In the genomic region with DNA sequence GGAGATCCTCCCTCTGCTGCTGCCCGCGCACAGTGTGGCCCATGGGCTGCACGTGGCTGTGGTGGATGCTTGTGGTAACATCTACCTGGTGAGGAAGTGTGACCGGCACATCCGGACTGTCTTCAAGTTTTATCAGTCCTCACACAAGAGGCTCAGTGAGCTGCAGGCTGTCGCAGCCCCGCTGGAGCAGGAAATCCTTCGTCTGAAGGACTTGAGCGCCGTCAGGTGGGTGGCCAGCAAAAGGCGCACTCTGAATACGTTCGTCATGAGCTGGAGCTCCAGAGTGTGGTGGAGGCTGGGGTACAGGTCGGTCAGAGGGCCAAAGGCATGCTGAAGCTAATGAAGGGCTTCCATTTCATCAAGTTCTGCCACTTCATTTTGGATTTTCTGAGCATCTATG, we compare ENCODE assay signal across 19 mouse cellular contexts. TPM values are rescaled to one million over a fixed set of nuclear protein-coding genes. Genes with fewer than 3 reads are reported as not detected.
DNase-seq lines count a peak whose midpoint lies in the region; ATAC-seq and TF ChIP-seq lines count a peak whose summit lies in the region.
"Had no signal": no experiment of that assay in that cellular context is flagged by ENCODE, and none has a peak within 500 bp of the region (broad histone marks: within the 10 kb centered on the region; RNA-seq: fewer than 3 reads in every experiment).

No protein-coding gene starts in this region.

- no peak for TF ChIP-seq POLR2A in bone marrow, adult 2 months (IDR thresholded peaks at IDR 0.05; ENCODE audit: borderline replicate concordance, control insufficient read depth, low read depth, low read length)

- TF ChIP-seq CTCF in bone marrow, adult 2 months (IDR thresholded peaks at IDR 0.05; ENCODE audit: control insufficient read depth, insufficient read depth, low read length): peak; percentile 9; the same call in 1 of the 2 replicates

- H3K4me3 ChIP-seq in hindbrain, embryonic 13.5 days: no peak overlapping the region
- H3K4me3 ChIP-seq in hindbrain, embryonic 14.5 days (replicated peaks; ENCODE audit: low read length): no peak overlapping the region
- no peak overlapping the region for H3K4me3 ChIP-seq in bone marrow, adult 2 months (replicated peaks; ENCODE audit: control insufficient read depth, low read depth, low read length)
- H3K4me3 ChIP-seq: forebrain, embryonic 10.5 days; heart, embryonic 15.5 days; limb, embryonic 10.5 days; neural tube, embryonic 12.5 days; stomach, embryonic 15.5 days had no signal

- no peak overlapping the region for H3K4me2 ChIP-seq in hindbrain, embryonic 13.5 days
- no peak overlapping the region for H3K4me2 ChIP-seq in hindbrain, embryonic 14.5 days (replicated peaks)
- H3K4me2 ChIP-seq: heart, embryonic 15.5 days; neural tube, embryonic 12.5 days; stomach, embryonic 15.5 days had no signal

- no peaks in the 10 kb centered on the region for H3K4me1 ChIP-seq in hindbrain, embryonic 13.5 days (replicated peaks)
- no peaks in the 10 kb centered on the region for H3K4me1 ChIP-seq in hindbrain, embryonic 14.5 days (replicated peaks; ENCODE audit: control insufficient read depth, insufficient read depth, low read length)
- no peaks in the 10 kb centered on the region for H3K4me1 ChIP-seq in bone marrow, adult 2 months (ENCODE audit: control insufficient read depth, insufficient read depth, low read length)
- H3K4me1 ChIP-seq: forebrain, embryonic 10.5 days; neural tube, embryonic 12.5 days; stomach, embryonic 15.5 days had no signal

- peaks cover 49% of the 10 kb centered on the region for H3K36me3 ChIP-seq in hindbrain, embryonic 13.5 days
- peaks cover 27% of the 10 kb centered on the region for H3K36me3 ChIP-seq in hindbrain, embryonic 14.5 days (replicated peaks; ENCODE audit: control insufficient read depth, insufficient read depth)

- WGBS in hindbrain, embryonic 13.5 days: 79% methylated on average over 14 of the region's 14 CpGs
- 82% methylated on average over 14 of the region's 14 CpGs for WGBS in hindbrain, embryonic 14.5 days
- WGBS in bone marrow, adult 2 months: 40% methylated on average over 14 of the region's 14 CpGs

- DNase-seq in hindbrain, embryonic 14.5 days (ENCODE audit: low spot score): no peak
- DNase-seq in retina, postnatal 1 day: peak; percentile 5
- DNase-seq in retina, embryonic 14.5 days (ENCODE audit: low spot score): no peak
- peak; percentile 34 for DNase-seq in naive thymus-derived CD4-positive, alpha-beta T cell, adult 2 months (ENCODE audit: low read depth)
- no peak for DNase-seq in cerebellum, adult 11 months
- no peak for DNase-seq in ovary, adult 18-20 months (ENCODE audit: low spot score)
- DNase-seq: B cell, adult 2 months; heart, adult 18-20 months; kidney, adult 9 months; lung, adult 18-20 months had no signal

- no peaks in the 10 kb centered on the region for H3K9me3 ChIP-seq in hindbrain, embryonic 13.5 days
- no peaks in the 10 kb centered on the region for H3K9me3 ChIP-seq in hindbrain, embryonic 14.5 days (ENCODE audit: control insufficient read depth, low read length)
- H3K9me3 ChIP-seq: forebrain, embryonic 10.5 days; heart, embryonic 15.5 days; limb, embryonic 10.5 days; neural tube, embryonic 12.5 days; stomach, embryonic 15.5 days had no signal

- H3K9ac ChIP-seq in hindbrain, embryonic 13.5 days: peak overlapping the region; percentile 29; the same call in 1 of the 2 replicates
- no peak overlapping the region for H3K9ac ChIP-seq in hindbrain, embryonic 14.5 days
- H3K9ac ChIP-seq: heart, embryonic 15.5 days; neural tube, embryonic 12.5 days; stomach, embryonic 15.5 days had no signal

- ATAC-seq in hindbrain, embryonic 13.5 days (ENCODE audit: low FRiP score): no peak
- no peak for ATAC-seq in hindbrain, embryonic 14.5 days (ENCODE audit: low FRiP score)
- ATAC-seq: hindbrain, embryonic 16.5 days; midbrain, embryonic 16.5 days had no signal

- H3K27me3 ChIP-seq in hindbrain, embryonic 13.5 days: no peaks in the 10 kb centered on the region
- H3K27me3 ChIP-seq in hindbrain, embryonic 14.5 days (ENCODE audit: control insufficient read depth, insufficient read depth, low read length): no peaks in the 10 kb centered on the region
- H3K27me3 ChIP-seq: heart, embryonic 15.5 days; neural tube, embryonic 12.5 days; stomach, embryonic 15.5 days had no signal

- H3K27ac ChIP-seq in hindbrain, embryonic 13.5 days: no peak overlapping the region
- H3K27ac ChIP-seq in hindbrain, embryonic 14.5 days: no peak overlapping the region
- H3K27ac ChIP-seq in bone marrow, adult 2 months (ENCODE audit: control insufficient read depth, insufficient read depth, low read depth, low read length, poor library complexity): no peak overlapping the region
- H3K27ac ChIP-seq: forebrain, embryonic 10.5 days; heart, embryonic 15.5 days; limb, embryonic 10.5 days; neural tube, embryonic 12.5 days; stomach, embryonic 15.5 days had no signal

RNA-seq across cellular contexts. Expression of gene Atp6v0e2, which starts 8.2 kb away (rescaled TPM):
- polyA plus RNA-seq in hindbrain, embryonic 13.5 days (2015; fragmentation: Nextera tagmentation; extraction: Ambion mirVana): 184 and 189 TPM in 2 replicates
- 230 and 241 TPM in 2 replicates for polyA plus RNA-seq in hindbrain, embryonic 14.5 days (2014; fragmentation: Nextera tagmentation; extraction: Ambion mirVana)
- 2.2 TPM in 1 of 2 replicates, not detected in the other for polyA plus RNA-seq in bone marrow, adult 2 months (2011; ENCODE audit: insufficient read depth, insufficient read length, low replicate concordance, missing spikeins)

RNA-seq across cellular contexts. Expression of gene Lrrc61, which starts 25.3 kb away (rescaled TPM):
- 20.8 and 22.1 TPM in 2 replicates for polyA plus RNA-seq in hindbrain, embryonic 13.5 days (2015; fragmentation: Nextera tagmentation; extraction: Ambion mirVana)
- 18.2 and 20.8 TPM in 2 replicates for polyA plus RNA-seq in hindbrain, embryonic 14.5 days (2014; fragmentation: Nextera tagmentation; extraction: Ambion mirVana)
- polyA plus RNA-seq in bone marrow, adult 2 months (2011; ENCODE audit: insufficient read depth, insufficient read length, low replicate concordance, missing spikeins): 2.2 and 4.9 TPM in 2 replicates

RNA-seq across cellular contexts. Expression of gene Rarres2, which starts 43.3 kb away (rescaled TPM):
- 5.2 and 6.0 TPM in 2 replicates for polyA plus RNA-seq in hindbrain, embryonic 13.5 days (2015; fragmentation: Nextera tagmentation; extraction: Ambion mirVana)
- 5.2 and 8.2 TPM in 2 replicates for polyA plus RNA-seq in hindbrain, embryonic 14.5 days (2014; fragmentation: Nextera tagmentation; extraction: Ambion mirVana)
- 6.9 and 9.2 TPM in 2 replicates for polyA plus RNA-seq in bone marrow, adult 2 months (2011; ENCODE audit: insufficient read depth, insufficient read length, low replicate concordance, missing spikeins)

Comparison
In these comparisons a context has a peak if more than half of its experiments do, and no peak if none do; other contexts are left out.
1. DNase-seq: peak in retina, postnatal 1 day (single experiment) and naive thymus-derived CD4-positive, alpha-beta T cell, adult 2 months (single experiment); none in hindbrain, embryonic 14.5 days (single experiment), retina, embryonic 14.5 days (single experiment), cerebellum, adult 11 months (single experiment) and ovary, adult 18-20 months (single experiment).
2. RNA of gene Atp6v0e2, which starts 8.2 kb away (polyA plus RNA-seq): 230 to 241 TPM in hindbrain, embryonic 14.5 days and 184 to 189 TPM in hindbrain, embryonic 13.5 days; 2.2 TPM in bone marrow, adult 2 months; every median in the first group is over 10 times any median in the second.